Mouse (Mus musculus): ENCODE results near the gene Pcare.
"Not testable (repeated sequence)": the region's sequence is repeated elsewhere in the genome, so short reads cannot be mapped to it uniquely, and the experiment has no call there.

Gene Pcare

GRCm38 (mm10) chr17:71752831-71753230, at the start of gene Pcare:
Gene Pcare, minus strand, starts transcription at chr17:71752894.
- no peak for DNase-seq (ENCODE audit: low spot score)

GRCm38 (mm10) chr17:71795521-71796205, 43.0 kb upstream of the Pcare start:
- DNase-seq (ENCODE audit: low spot score): no peak

- DNase-seq (ENCODE audit: low spot score): no peak
Observed at GRCm38 (mm10) chr17:71791622-71792021, 38.9 kb upstream of the Pcare start.

- no peak for DNase-seq (ENCODE audit: low spot score)
Observed at GRCm38 (mm10) chr17:71791109-71791508, 38.4 kb upstream of the Pcare start.

- DNase-seq (ENCODE audit: low spot score): no peak
Observed at GRCm38 (mm10) chr17:71786456-71786855, 33.8 kb upstream of the Pcare start.

GRCm38 (mm10) chr17:71783366-71783735, 30.7 kb upstream of the Pcare start:
- no peak for DNase-seq (ENCODE audit: low spot score)

GRCm38 (mm10) chr17:71782699-71783365, 30.1 kb upstream of the Pcare start:
- DNase-seq (ENCODE audit: low spot score): peak; percentile 61

- DNase-seq (ENCODE audit: low spot score): peak; percentile 45
Observed at GRCm38 (mm10) chr17:71782242-71782698, 29.6 kb upstream of the Pcare start.

GRCm38 (mm10) chr17:71780945-71781344, 28.3 kb upstream of the Pcare start:
- DNase-seq (ENCODE audit: low spot score): no peak

GRCm38 (mm10) chr17:71780490-71780889, 27.8 kb upstream of the Pcare start:
- no peak for DNase-seq (ENCODE audit: low spot score)

GRCm38 (mm10) chr17:71778696-71779095, 26.0 kb upstream of the Pcare start:
- DNase-seq (ENCODE audit: low spot score): no peak

GRCm38 (mm10) chr17:71775279-71775678, 22.6 kb upstream of the Pcare start:
- no peak for DNase-seq (ENCODE audit: low spot score)

- DNase-seq (ENCODE audit: low spot score): no peak
Observed at GRCm38 (mm10) chr17:71774173-71774572, 21.5 kb upstream of the Pcare start.

- no peak for DNase-seq (ENCODE audit: low spot score)
Observed at GRCm38 (mm10) chr17:71770696-71771095, 18.0 kb upstream of the Pcare start.

- DNase-seq (ENCODE audit: low spot score): peak; percentile 64
Observed at GRCm38 (mm10) chr17:71769564-71769963, 16.9 kb upstream of the Pcare start.

GRCm38 (mm10) chr17:71768173-71768572, 15.5 kb upstream of the Pcare start, which contains the start of gene Clip4:
Gene Clip4, plus strand, starts transcription at chr17:71768473.
- not testable (repeated sequence) for DNase-seq (ENCODE audit: low spot score)

GRCm38 (mm10) chr17:71760536-71760935, 7.8 kb upstream of the Pcare start:
- DNase-seq (ENCODE audit: low spot score): no peak

GRCm38 (mm10) chr17:71749616-71750168, 3.0 kb downstream of the Pcare start:
- no peak for DNase-seq (ENCODE audit: low spot score)

- no peak for DNase-seq (ENCODE audit: low spot score)
Observed at GRCm38 (mm10) chr17:71747561-71747960, 5.1 kb downstream of the Pcare start.

- no peak for DNase-seq (ENCODE audit: low spot score)
Observed at GRCm38 (mm10) chr17:71746114-71746513, 6.6 kb downstream of the Pcare start.

GRCm38 (mm10) chr17:71742935-71743334, 9.8 kb downstream of the Pcare start:
- DNase-seq (ENCODE audit: low spot score): no peak

GRCm38 (mm10) chr17:71742156-71742555, 10.5 kb downstream of the Pcare start:
- no peak for DNase-seq (ENCODE audit: low spot score)

- DNase-seq (ENCODE audit: low spot score): no peak
Observed at GRCm38 (mm10) chr17:71736442-71736841, 16.3 kb downstream of the Pcare start.
